Mouse (Mus musculus): ENCODE measurements around the gene Rrp36. TPM values are rescaled to one million over a fixed set of nuclear protein-coding genes. Genes with fewer than 3 reads are reported as not detected.

Rrp36 gene
- polyA plus RNA-seq (2017; shearing (Covaris generic)), result 79.3 TPM

DNA sequence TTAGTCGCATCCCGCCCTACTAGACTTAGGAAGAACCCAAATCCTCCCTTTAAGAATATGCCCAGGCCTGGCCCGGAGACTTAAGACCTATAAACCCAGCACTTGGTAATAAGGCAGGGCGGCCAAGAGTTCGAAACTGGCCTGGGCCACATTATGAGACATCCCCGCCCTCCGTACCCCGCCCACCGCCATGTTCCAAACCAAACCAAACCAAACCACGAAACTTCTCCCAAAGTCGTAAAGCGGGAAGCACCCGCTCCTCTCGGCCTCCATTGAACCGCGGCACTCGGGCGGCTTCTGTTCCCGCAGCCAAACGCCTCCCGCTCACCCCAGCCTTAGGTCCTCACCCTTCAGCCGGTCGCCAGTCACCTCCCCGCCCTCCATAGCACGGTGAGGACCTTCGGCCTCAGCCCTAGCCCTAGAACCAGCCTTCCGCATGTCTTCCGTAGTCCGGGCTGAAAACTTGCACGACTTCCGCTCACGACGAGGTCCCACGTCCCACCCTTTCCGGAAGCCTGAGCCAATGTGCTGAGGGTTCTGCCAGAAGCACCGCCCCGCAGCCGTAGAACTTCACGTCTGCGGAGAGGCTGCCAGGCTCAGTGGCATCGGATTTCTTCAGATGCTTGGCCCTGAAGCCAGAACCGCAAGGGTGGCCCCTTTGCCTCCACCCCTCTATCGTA lies at the start of gene Rrp36:
Gene Rrp36, minus strand, starts transcription at position 503 of the 680 bp plus-strand sequence.

DNA sequence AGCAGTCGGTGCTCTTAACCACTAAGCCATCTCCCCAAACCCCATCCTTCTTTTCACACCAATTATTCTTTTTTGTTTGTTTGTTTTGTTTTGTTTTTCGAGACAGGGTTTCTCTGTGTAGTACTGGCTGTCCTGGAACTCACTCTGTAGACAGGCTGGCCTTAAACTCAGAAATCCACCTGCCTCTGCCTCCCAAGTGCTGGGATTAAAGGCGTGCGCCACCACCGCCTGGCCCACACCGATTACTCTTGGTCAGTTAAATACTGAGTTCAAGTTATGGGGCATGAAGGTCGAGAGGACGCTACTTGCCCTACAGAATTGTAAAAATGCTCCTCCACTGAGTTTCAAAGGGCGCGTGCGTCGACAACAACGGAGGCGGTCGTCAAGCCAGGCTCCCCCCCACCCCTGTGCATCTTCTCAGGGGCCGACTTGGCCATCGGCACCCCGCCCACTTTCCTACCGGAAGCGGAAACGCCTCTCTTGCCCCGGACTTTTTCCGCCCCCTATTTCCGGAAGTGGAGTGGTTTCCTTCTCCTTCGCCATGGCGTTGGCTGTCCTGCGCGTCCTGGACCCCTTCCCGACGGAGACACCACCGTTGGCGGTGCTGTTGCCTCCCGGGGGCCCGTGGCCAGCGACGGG lies 36.9 kb upstream of the Rrp36 start, which contains the start of gene Pex6:
Gene Pex6, plus strand, starts transcription at position 505 of the 639 bp plus-strand sequence.

DNA sequence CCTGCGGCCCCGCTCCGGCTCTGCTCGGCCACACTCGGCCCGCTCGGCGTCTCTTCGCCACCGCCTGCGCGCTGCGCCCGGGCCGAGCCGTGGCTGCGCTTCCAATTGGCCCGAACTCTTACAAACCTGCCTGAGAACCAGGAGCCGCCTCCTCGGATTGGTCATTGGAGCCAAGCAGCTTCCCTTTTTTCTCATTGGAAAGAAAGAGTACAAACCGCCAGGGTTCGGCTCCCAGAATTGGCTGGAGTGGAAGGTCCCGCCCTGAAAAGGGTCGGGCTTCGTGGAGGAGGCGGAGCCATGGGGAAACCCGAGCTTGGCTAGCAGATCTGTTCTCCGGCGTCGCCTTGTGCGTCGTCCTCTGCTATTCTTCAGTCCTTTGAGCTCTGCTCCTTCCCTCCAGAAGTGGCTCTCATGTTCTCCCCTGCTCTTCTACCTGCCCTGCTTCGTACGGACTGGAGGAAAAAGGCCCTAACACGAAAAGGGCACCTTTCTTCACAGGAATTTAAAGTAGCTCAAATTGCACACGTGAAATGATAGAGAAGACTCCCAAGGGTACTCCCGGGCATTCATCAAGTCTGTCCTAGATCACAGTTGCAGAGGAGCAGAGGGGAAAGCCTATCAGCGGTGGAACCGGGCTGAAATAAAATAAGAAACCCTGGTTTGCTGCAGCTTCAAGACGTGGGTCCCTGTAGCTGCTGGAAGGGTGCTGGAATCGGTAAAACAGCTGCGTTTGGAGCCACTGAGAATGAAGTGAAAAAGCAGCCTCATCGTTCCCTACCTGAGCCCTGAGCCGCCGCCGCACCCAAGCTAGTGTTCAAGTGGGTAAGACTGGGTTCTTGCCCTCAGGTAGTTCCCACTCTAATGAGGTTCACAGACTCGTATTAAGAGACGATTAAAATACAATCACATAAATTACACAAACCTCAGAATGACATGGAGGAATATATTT lies 31.0 kb upstream of the Rrp36 start, which contains the start of gene Ppp2r5d:
Gene Ppp2r5d, minus strand, starts transcription at position 225 of the 949 bp plus-strand sequence.

DNA sequence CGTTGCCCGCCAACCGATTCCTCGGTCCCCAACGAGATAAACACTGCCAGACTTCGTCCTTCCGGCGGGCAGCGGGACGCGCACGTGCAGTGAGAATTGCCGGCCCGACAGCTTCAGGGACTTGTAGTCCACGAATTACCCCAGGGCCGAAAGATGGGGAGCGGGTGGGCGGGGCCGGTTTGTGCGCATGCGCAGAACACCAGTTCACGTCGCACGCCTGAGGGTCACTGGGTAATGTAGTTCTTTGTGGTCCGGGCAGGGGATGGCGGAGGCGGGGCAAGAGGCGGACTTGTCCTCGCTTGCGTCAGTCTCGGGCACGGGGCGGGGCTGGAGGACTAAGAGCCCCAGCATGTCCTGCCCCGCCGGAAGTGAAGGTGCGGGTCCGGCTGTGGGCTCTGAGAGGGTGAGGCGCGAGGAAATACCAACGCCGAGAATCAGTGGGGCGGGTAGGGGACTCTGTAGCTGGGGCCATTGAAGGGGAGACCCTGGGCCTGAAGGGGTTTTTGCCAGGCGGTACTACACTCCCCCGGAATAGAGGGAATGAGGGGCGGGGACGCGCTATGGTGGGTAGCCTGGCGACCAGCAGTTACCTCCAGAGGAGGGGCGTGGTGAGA lies 6.7 kb upstream of the Rrp36 start, which contains the start of gene Klhdc3:
Gene Klhdc3, minus strand, starts transcription at position 155 of the 614 bp plus-strand sequence.

DNA sequence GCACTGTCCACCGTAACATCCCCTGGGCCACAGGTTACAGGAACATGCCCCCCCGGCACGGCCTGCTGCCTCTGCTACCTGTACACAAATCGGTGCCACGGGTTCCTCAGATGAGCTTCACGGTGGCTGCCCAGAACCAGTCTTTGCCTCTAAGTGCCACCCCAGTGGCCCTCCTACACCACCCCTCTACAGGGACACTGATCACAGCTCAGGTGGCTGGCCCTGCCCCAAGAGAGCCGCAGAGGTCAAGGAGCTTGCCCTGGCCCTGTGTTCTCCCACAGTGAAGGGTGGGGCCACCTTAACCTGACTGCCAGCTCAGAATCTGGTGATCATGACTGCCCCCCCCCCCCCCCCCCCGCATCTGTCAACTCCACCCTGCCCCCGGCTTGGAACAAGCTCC lies 4.3 kb upstream of the Rrp36 start, which contains the start of gene Mea1:
Gene Mea1, plus strand, starts transcription at position 378 of the 400 bp plus-strand sequence.

DNA sequence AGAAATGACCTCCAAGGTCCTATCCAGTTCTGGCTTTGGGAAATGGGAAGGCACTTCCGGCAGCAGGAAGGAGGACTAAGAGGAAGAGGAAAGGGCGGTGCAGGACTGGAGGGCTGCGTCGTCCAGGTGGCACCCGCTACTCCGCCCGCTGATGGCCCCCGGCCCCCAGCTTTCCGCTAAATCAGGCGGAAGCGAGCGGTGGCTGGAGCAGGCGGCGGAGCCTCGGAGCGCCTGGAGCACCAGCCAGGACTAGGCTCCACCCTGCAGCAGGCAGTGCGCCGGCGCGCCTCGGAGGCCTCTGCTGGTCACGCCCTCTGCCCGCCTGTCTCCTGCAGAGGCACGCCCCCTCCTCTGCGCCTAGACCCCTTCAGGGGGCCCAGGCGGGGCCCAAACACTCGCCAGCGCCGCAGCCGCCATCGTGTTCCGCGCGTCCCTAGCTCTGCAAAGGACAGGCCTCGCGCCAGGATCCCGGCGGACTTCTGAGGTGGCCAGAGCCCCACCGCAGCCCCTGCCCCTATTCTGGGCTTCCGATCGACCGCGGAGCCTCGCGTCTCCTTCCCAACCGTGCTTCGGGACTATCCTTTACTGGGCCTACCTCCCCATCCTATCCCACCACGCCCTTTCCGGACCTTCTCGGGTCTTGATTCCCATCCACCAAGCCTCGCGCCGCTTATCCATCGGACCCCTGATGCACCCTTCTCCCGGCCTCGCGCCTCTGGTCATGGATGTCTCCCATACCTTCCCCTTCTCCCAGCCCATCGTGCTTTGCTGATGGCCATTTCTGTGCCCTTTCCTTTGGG lies 23.7 kb downstream of the Rrp36 start, which contains the start of gene Cul7:
Gene Cul7, plus strand, starts transcription at position 106 of the 800 bp plus-strand sequence.

DNA sequence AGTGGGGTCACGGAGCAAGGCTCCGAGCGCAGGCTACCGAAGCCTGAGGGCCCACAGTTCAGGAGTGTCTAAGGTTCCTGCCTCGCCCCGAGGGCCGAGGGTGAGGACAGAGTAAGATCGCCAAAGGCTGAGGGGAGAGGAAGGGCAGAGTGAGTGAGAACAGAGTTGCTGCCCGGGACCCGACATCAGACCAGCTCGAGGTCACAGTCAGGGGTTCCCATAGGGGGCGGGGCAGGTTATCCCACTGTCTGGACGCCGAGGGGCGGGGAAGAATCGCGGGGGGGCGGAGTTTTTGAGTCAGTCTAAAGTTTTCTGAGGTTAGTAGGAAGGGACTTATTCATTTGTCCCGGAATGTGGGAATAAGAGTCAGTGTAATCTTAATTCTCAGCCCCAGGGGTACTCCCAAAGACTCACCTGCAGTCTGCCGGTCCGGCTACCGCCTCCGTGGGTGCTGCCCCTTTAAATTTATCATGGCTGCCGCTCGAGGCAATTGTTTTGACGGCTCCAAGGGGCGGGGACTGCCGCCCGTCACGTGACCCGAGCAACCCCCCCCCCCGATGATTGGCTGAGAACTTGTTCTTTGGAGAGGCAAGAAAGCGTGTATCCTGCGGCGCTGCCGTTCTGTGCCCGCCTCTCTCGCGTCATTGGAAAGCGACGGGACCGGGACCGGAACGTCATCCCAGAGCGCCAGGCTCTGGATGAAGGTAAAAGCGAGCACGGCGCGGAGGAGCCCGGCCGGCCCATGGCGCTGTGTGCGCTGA lies 28.4 kb downstream of the Rrp36 start, which contains the start of the genes Klc4 and Mrpl2:
Gene Klc4, minus strand, starts transcription at position 462 of the 761 bp plus-strand sequence.
Gene Mrpl2, plus strand, starts transcription at position 669 of the 761 bp plus-strand sequence.

DNA sequence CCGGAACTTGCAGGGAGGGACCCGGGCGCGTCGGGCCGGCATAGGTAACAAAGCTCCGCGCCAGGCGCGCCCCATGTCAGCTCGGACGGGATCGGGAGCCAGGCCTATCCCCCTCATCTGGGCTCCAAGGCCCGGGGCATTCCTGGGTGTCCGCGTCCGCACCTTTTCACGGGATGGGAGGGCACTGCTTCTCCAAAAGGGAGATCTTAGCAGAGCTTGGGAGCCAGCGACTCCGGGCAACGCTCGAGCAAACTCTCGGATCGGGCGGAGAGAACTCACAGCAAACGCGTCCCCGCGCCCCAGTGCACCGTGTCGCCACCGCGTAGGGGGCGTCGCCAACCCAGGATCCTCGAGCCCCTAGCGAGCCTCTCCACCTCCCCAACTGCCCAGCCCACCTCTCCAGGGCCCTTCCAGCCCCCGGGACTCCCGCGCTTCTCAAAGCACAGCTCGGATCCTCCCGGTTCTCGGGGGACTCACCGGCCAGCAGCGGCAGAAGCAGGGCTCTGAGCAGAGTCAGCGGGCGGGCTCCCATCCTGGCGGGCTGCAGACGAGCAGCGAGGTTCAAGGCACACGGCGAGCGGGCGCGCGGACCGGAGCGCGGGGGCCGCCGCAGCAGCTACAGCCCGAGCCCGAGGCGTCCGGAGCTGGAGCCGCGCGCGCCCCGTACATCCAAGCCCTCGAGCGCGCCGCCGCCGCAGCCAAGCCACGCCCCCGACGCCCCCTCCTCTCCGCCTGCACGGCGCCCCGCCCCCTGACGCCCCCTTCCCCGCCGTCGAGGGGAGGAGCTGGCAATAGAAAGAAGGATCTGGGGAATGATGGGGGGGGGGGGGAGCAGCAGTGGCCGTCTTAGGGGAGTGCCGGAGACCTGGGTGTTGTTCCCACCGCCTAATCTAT lies 45.1 kb downstream of the Rrp36 start, which contains the start of gene Ptk7:
Gene Ptk7, minus strand, starts transcription at position 714 of the 894 bp plus-strand sequence.

Other genes starting within 250 kb of the Rrp36 start
- gene Crip3, start 245.4 kb downstream of the Rrp36 start, polyA plus RNA-seq (2017; shearing (Covaris generic)), result not detected
- gene Slc22a7, start 235.9 kb downstream of the Rrp36 start, polyA plus RNA-seq (2017; shearing (Covaris generic)), result not detected
- gene Ttbk1, start 186.7 kb downstream of the Rrp36 start, polyA plus RNA-seq (2017; shearing (Covaris generic)), result 0.31 TPM
- gene Dnph1, start 177.6 kb downstream of the Rrp36 start, polyA plus RNA-seq (2017; shearing (Covaris generic)), result 6.6 TPM
- 10.7 TPM for gene Cul9, start 128.0 kb downstream of the Rrp36 start, polyA plus RNA-seq (2017; shearing (Covaris generic))
- 2.2 TPM for gene Srf, start 118.2 kb downstream of the Rrp36 start, polyA plus RNA-seq (2017; shearing (Covaris generic))
- not detected for gene Ptk7, start 44.8 kb downstream of the Rrp36 start, polyA plus RNA-seq (2017; shearing (Covaris generic))
- 28.2 TPM for gene Klc4, start 28.3 kb downstream of the Rrp36 start, polyA plus RNA-seq (2017; shearing (Covaris generic))
- gene Mrpl2, start 28.1 kb downstream of the Rrp36 start, polyA plus RNA-seq (2017; shearing (Covaris generic)), result 81.5 TPM
- 10.1 TPM for gene Cul7, start 24.0 kb downstream of the Rrp36 start, polyA plus RNA-seq (2017; shearing (Covaris generic))
- gene Mea1, start 4.4 kb upstream of the Rrp36 start, polyA plus RNA-seq (2017; shearing (Covaris generic)), result 182 TPM
- 91.9 TPM for gene Klhdc3, start 6.6 kb upstream of the Rrp36 start, polyA plus RNA-seq (2017; shearing (Covaris generic))
- gene Ppp2r5d, start 30.8 kb upstream of the Rrp36 start, polyA plus RNA-seq (2017; shearing (Covaris generic)), result 51.8 TPM
- gene Pex6, start 37.1 kb upstream of the Rrp36 start, polyA plus RNA-seq (2017; shearing (Covaris generic)), result 2.9 TPM
- 0.61 TPM for gene Gnmt, start 54.8 kb upstream of the Rrp36 start, polyA plus RNA-seq (2017; shearing (Covaris generic))
- 58.4 TPM for gene Cnpy3, start 77.9 kb upstream of the Rrp36 start, polyA plus RNA-seq (2017; shearing (Covaris generic))
- gene Ptcra, start 89.4 kb upstream of the Rrp36 start, polyA plus RNA-seq (2017; shearing (Covaris generic)), result not detected
- 38.6 TPM for gene 2310039H08Rik, start 98.3 kb upstream of the Rrp36 start, polyA plus RNA-seq (2017; shearing (Covaris generic))
- 181 TPM for gene Rpl7l1, start 108.3 kb upstream of the Rrp36 start, polyA plus RNA-seq (2017; shearing (Covaris generic))
- 16.8 TPM for gene Bicral, start 184.1 kb upstream of the Rrp36 start, polyA plus RNA-seq (2017; shearing (Covaris generic))
- 10.0 TPM for gene Tbcc, start 216.3 kb upstream of the Rrp36 start, polyA plus RNA-seq (2017; shearing (Covaris generic))
- not detected for gene Prph2, start 236.1 kb upstream of the Rrp36 start, polyA plus RNA-seq (2017; shearing (Covaris generic))

Data from CD4-positive, CD25-positive, alpha-beta regulatory T cell, adult 9 weeks (primary cell).